Mouse (Mus musculus): Measurements from ENCODE around the gene Foxl1. TPM values are rescaled to one million over a fixed set of nuclear protein-coding genes. Genes with fewer than 3 reads are reported as not detected.

Gene Foxl1
- polyA plus RNA-seq, 1 experiment, result 0.55 TPM

- TF ChIP-seq CTCF (IDR thresholded peaks at IDR 0.05; ENCODE audit: control insufficient read depth, insufficient read depth, low read length) (no peak), POLR2A (IDR thresholded peaks at IDR 0.05; ENCODE audit: borderline replicate concordance, control insufficient read depth, low read depth, low read length) (no peak)
- WGBS, result 14% methylated on average over 40 of the region's 40 CpGs
Observed at GRCm38 (mm10) chr8:121088871-121089630, 38.7 kb upstream of the Foxl1 start.

DNA sequence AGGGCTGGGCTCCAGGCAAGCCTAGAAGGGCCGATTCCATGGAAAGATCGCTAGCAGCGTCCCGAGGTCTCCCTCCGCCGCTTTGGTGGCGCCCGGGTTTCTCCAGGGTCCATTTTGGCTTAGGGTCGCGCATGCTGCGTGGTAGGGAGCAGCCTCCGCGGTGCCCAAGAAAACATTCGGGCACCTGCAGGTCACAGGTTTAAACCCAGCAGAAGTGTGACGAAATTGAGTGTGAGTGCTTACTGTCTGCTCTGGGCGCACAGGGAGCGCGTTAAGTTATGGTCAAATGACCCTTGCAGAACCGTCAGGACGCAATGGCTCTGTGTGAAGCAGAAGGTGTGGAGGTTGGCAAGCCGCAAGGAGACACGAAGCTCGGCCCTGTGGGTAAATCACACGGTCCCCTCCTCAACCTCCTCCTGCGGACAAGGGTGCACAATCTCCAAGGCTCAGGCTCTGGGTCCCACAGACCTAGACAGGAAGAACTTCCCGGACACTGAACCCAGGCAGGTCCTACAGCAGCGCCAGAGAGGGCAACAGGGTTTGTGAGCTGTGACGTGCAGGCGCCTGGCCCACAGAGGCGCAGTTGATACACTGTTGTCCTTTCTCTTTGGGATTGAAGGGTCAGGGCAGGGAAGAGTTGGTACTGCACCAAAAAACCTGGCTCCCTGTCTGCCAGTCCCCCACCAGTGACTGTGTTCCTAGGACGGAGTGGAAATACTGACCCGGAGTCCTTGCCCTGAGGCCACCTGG is 37.9 kb upstream of the Foxl1 start:
- TF ChIP-seq POLR2A (IDR thresholded peaks at IDR 0.05; ENCODE audit: borderline replicate concordance, control insufficient read depth, low read depth, low read length) (no peak), CTCF (IDR thresholded peaks at IDR 0.05; ENCODE audit: control insufficient read depth, insufficient read depth, low read length) (no peak)
- H3K4me1 ChIP-seq (ENCODE audit: control insufficient read depth, insufficient read depth, low read length), result no peaks in the 10 kb centered on the region
- no peak overlapping the region for H3K27ac ChIP-seq (ENCODE audit: control insufficient read depth, insufficient read depth, low read depth, low read length, poor library complexity)
- H3K4me3 ChIP-seq (replicated peaks; ENCODE audit: control insufficient read depth, low read depth, low read length), result no peak overlapping the region
- 12% methylated on average over 32 of the region's 32 CpGs for WGBS

More at GRCm38 (mm10) chr8:121088871-121089630, 38.7 kb upstream of the Foxl1 start:
- H3K4me1 ChIP-seq (ENCODE audit: control insufficient read depth, insufficient read depth, low read length), result no peaks in the 10 kb centered on the region
- no peak overlapping the region for H3K4me3 ChIP-seq (replicated peaks; ENCODE audit: control insufficient read depth, low read depth, low read length)
- H3K27ac ChIP-seq (ENCODE audit: control insufficient read depth, insufficient read depth, low read depth, low read length, poor library complexity), result no peak overlapping the region

GRCm38 (mm10) chr8:121090716-121091115 is 37.0 kb upstream of the Foxl1 start:
- no peaks in the 10 kb centered on the region for H3K4me1 ChIP-seq (ENCODE audit: control insufficient read depth, insufficient read depth, low read length)
- TF ChIP-seq POLR2A (IDR thresholded peaks at IDR 0.05; ENCODE audit: borderline replicate concordance, control insufficient read depth, low read depth, low read length) (no peak), CTCF (IDR thresholded peaks at IDR 0.05; ENCODE audit: control insufficient read depth, insufficient read depth, low read length) (no peak)
- WGBS, result 26% methylated on average over 1 of the region's 1 CpGs
- no peak overlapping the region for H3K27ac ChIP-seq (ENCODE audit: control insufficient read depth, insufficient read depth, low read depth, low read length, poor library complexity)
- no peak overlapping the region for H3K4me3 ChIP-seq (replicated peaks; ENCODE audit: control insufficient read depth, low read depth, low read length)

- no peak for TF ChIP-seq POLR2A (IDR thresholded peaks at IDR 0.05; ENCODE audit: borderline replicate concordance, control insufficient read depth, low read depth, low read length)
- no peak for TF ChIP-seq CTCF (IDR thresholded peaks at IDR 0.05; ENCODE audit: control insufficient read depth, insufficient read depth, low read length)
- no peak overlapping the region for H3K27ac ChIP-seq (ENCODE audit: control insufficient read depth, insufficient read depth, low read depth, low read length, poor library complexity)
- no peak overlapping the region for H3K4me3 ChIP-seq (replicated peaks; ENCODE audit: control insufficient read depth, low read depth, low read length)
- no peaks in the 10 kb centered on the region for H3K4me1 ChIP-seq (ENCODE audit: control insufficient read depth, insufficient read depth, low read length)
- 20% methylated on average over 6 of the region's 6 CpGs for WGBS
Observed at GRCm38 (mm10) chr8:121092141-121092540, 35.6 kb upstream of the Foxl1 start.

GRCm38 (mm10) chr8:121092627-121093026 is 35.1 kb upstream of the Foxl1 start:
- Histone ChIP-seq H3K4me3 (replicated peaks; ENCODE audit: control insufficient read depth, low read depth, low read length) (no peak overlapping the region), H3K27ac (ENCODE audit: control insufficient read depth, insufficient read depth, low read depth, low read length, poor library complexity) (no peak overlapping the region), H3K4me1 (ENCODE audit: control insufficient read depth, insufficient read depth, low read length) (no peaks in the 10 kb centered on the region)
- no peak for TF ChIP-seq POLR2A (IDR thresholded peaks at IDR 0.05; ENCODE audit: borderline replicate concordance, control insufficient read depth, low read depth, low read length)
- TF ChIP-seq CTCF (IDR thresholded peaks at IDR 0.05; ENCODE audit: control insufficient read depth, insufficient read depth, low read length), result peak; percentile 80
- 2% methylated on average over 16 of the region's 16 CpGs for WGBS

DNA sequence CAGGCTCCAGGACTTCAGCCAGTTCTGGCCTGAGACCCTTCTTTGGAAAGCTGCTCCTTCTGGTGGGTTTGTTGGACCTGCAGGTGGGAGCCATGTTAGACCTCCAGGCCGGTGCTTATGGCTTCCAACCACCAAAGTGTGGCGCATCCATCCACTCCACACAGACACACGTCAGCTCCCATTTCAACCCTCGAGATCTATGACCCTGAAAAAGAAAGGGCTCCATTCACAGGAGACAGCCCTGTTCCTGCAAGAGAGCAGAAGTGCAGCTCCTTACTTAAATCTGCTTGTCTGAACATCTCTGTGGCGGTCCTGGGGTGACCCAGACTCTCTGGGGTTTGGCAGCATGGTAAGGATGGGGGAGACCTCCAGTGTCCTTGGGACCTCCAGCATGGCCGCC is 34.2 kb upstream of the Foxl1 start:
- H3K4me3 ChIP-seq (replicated peaks; ENCODE audit: control insufficient read depth, low read depth, low read length), result no peak overlapping the region
- no peaks in the 10 kb centered on the region for H3K4me1 ChIP-seq (ENCODE audit: control insufficient read depth, insufficient read depth, low read length)
- TF ChIP-seq POLR2A (IDR thresholded peaks at IDR 0.05; ENCODE audit: borderline replicate concordance, control insufficient read depth, low read depth, low read length), result no peak
- no peak for TF ChIP-seq CTCF (IDR thresholded peaks at IDR 0.05; ENCODE audit: control insufficient read depth, insufficient read depth, low read length)
- H3K27ac ChIP-seq (ENCODE audit: control insufficient read depth, insufficient read depth, low read depth, low read length, poor library complexity), result no peak overlapping the region
- WGBS, result 53% methylated on average over 6 of the region's 6 CpGs

DNA sequence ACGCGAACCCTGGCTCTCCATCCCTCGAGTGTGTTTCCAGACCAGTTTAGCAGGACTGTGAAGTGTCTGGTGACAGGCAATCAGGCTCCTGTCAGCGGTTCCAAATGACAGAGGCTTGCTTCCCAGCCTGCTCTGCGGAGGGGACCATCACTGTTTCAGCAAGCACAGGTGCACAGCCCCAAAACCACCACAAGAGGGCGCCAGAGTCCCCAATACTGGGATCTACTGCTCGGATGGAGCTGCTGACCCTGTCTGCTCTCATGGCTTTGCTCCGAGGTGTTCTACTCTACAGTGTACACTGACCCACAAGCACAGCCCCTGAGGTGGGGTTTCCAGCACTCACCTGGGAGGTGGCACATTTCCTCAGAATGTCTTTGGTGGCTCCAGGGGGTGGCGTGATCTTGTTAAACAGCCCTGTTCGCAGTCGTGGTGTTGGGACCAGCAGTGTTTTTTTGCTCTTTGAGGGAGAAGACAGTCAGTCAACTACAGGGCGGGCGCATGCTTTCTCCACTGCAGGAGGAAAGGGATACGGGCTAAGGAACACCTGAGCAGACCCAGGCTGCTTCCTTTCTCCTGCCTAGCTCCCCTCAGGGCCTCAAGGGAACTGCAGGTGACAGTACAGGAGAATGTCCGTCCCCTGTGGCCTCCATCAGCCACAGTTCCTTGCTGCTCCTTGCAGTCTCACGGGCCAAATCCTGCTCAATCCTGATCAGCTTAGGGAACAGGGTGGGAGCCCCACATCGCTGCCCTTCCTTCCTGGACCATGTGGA is 23.5 kb upstream of the Foxl1 start:
- H3K27ac ChIP-seq (ENCODE audit: control insufficient read depth, insufficient read depth, low read depth, low read length, poor library complexity), result no peak overlapping the region
- peaks cover 1% of the 10 kb centered on the region; the same call in 1 of the 2 replicates for H3K4me1 ChIP-seq (ENCODE audit: control insufficient read depth, insufficient read depth, low read length)
- no peak overlapping the region for H3K4me3 ChIP-seq (replicated peaks; ENCODE audit: control insufficient read depth, low read depth, low read length)
- 61% methylated on average over 17 of the region's 17 CpGs for WGBS
- TF ChIP-seq CTCF (IDR thresholded peaks at IDR 0.05; ENCODE audit: control insufficient read depth, insufficient read depth, low read length), result peak; percentile 93
- TF ChIP-seq POLR2A (IDR thresholded peaks at IDR 0.05; ENCODE audit: borderline replicate concordance, control insufficient read depth, low read depth, low read length), result no peak
